Mouse (Mus musculus) neural tube, embryonic 14.5 days (tissue): ENCODE measurements around the gene Gucy1a1. TPM values are rescaled to one million over a fixed set of nuclear protein-coding genes. Genes with fewer than 3 reads are reported as not detected.
"Not testable (repeated sequence)": the region's sequence is repeated elsewhere in the genome, so short reads cannot be mapped to it uniquely, and the experiment has no call there.

Experiments
- ATAC-seq: fragments of 200-750 bp; cut with Nextera tagmentation; 2 replicates; pipeline ENCODE4 v1.8.0; 2017; ENCODE audit warnings: low read depth, mild to moderate bottlenecking, moderate TSS enrichment, moderate library complexity
- H3K27ac ChIP-seq: fragments of 300-500 bp; sonication (generic); 2 replicates; pipeline ENCODE4 v1.5.1; 2014; ENCODE audit warnings: low read depth, mild to moderate bottlenecking, control low read depth, low read length, moderate library complexity, mixed read lengths
- H3K27me3 ChIP-seq: fragments of 300-500 bp; sonication (generic); 2 replicates; pipeline ENCODE4 v1.6.1; 2014; ENCODE audit warnings: low read length; ENCODE audit not compliant: control insufficient read depth, insufficient read depth
- H3K36me3 ChIP-seq: fragments of 300-500 bp; sonication (generic); 2 replicates; pipeline ENCODE4 v1.6.1; 2014; ENCODE audit warnings: low read length, mixed read lengths; ENCODE audit not compliant: control insufficient read depth, insufficient read depth
- H3K4me1 ChIP-seq: fragments of 300-500 bp; sonication (generic); 2 replicates; pipeline ENCODE4 v1.6.1; 2014; ENCODE audit warnings: low read length; ENCODE audit not compliant: control insufficient read depth, insufficient read depth
- H3K4me2 ChIP-seq: fragments of 300-500 bp; sonication (generic); 2 replicates; pipeline ENCODE4 v1.6.1; 2014; ENCODE audit warnings: mild to moderate bottlenecking, low read depth, low read length, control low read depth
- H3K4me3 ChIP-seq: fragments of 300-500 bp; sonication (generic); 2 replicates; pipeline ENCODE4 v1.5.1; 2014; ENCODE audit warnings: low read depth, low read length, control low read depth, mixed read lengths
- H3K9ac ChIP-seq: fragments of 300-500 bp; sonication (generic); replicated peaks from 2 replicates; pipeline ENCODE4 v1.6.1; 2014; ENCODE audit warnings: low read depth, mild to moderate bottlenecking, control low read depth, low read length, mixed read lengths
- H3K9me3 ChIP-seq: fragments of 300-500 bp; sonication (generic); 2 replicates; pipeline ENCODE4 v1.6.1; 2016; ENCODE audit warnings: low read length; ENCODE audit not compliant: control insufficient read depth
- WGBS: fragments of 180-500 bp; shearing (Covaris S2); extraction: QIAGEN DNeasy Blood & Tissue Kit; methylation state at CpG from one replicate; pipeline ENCODE4 v1.1.7; 2014; 5-methylcytosine and 5-hydroxymethylcytosine counted together
- polyA plus RNA-seq: library from polyadenylated mRNA; unstranded; fragments of >200 nt; fragmentation: Nextera tagmentation; extraction: Ambion mirVana; gene quantifications from 2 replicates; pipeline ENCODE4 v1.2.1, GENCODE M21; 2014

Gucy1a1 gene
- polyA plus RNA-seq: 14.3 and 17.5 TPM in 2 replicates

DNA sequence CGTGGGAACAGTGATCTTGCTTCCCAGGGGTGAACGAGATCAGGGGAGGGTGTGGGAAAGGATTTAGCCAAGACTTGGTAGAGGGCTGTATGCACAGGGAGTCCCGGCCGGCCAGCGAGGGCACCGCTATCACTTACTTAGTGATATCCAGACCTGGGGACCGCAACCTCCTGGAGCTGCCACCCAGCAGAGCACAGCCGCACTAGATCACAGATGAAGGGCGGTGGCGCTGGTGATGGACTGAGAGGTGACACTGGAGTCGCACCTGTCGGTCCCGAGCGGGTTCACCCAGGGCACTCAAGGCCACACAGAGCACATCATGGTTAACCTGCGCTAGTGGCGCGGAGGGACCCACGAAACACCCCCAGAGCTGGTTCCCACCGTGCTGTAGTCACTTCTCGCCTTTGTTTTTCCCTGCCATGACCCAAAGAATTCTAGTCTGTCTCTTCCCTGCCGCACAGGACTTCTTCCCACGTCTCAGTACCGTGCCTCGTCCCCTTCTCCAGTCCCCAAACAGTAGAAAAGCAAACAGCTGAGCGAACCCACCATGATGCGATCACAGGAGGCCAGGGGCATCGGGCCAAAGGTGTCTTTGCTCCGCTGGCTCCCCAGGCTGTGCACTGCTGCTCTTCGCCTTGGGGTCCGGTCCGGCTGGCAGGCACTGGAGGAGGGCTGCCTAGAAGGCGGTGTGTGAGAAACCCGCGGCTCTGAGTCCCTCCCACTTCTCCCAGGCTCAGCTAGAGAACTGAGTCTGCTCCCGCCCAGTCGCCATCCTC lies at the start of gene Gucy1a1:
Gene Gucy1a1 (minus strand): TSS at position 664 of the 776 bp plus-strand sequence.
- Histone ChIP-seq H3K4me2 (peak within 1 kb of the TSS; percentile 93), H3K4me3 (peak within 1 kb of the TSS; percentile 40), H3K27ac (0 out of 2 replicates have a peak within 1 kb of the TSS, but pooled peaks have one; percentile 28), H3K36me3 (no peaks in the 10 kb centered on the region), H3K9ac (peak within 1 kb of the TSS; percentile 53), H3K9me3 (no peaks in the 10 kb centered on the region), H3K27me3 (0 out of 2 replicates have a peak, but pooled peaks cover 3% of the 10 kb centered on the region), H3K4me1 (peaks cover 10% of the 10 kb centered on the region; the same call in 1 of the 2 replicates)
- WGBS: 1% methylated on average over 36 of the region's 36 CpGs
- peak; percentile 90 for ATAC-seq

DNA sequence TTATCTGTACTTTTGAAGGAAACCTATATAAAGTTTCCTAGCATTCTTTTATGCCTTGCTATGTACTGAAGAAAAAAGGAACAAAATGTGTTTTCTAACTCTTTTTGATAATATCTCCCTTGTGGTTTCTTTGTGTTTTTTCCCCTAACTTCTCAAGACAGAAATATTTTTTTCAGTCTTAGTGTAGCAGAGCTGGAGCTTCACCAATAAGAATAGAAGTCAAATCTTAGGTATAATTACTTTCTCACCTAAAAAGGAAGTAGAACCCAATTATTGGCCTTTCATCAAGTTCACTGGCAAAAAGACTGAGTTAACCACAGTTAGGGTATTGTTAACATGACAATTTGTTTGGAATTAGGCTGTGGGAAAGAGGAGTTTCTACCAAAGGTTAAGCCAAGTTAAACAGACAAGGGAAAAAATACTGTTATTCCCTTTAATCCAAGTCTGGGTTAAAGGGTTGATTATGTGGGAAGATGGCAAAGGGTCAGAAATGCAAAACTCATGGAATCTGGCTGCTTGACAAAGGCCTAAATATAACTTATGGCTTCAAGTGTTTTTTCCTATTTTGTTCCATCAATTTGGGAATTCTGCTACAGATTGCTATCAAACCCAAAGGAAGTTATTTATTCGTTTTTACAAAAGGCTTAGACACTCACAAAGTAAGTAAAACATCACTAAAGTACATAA lies 46.1 kb upstream of the Gucy1a1 start:
- no peak overlapping the region for H3K4me2 ChIP-seq
- H3K27me3 ChIP-seq: no peaks in the 10 kb centered on the region
- no peak for ATAC-seq
- no peak overlapping the region for H3K4me3 ChIP-seq
- H3K27ac ChIP-seq: no peak overlapping the region
- WGBS: 72% methylated on average over 1 of the region's 1 CpGs
- no peak overlapping the region for H3K9ac ChIP-seq
- H3K9me3 ChIP-seq: no peaks in the 10 kb centered on the region
- H3K36me3 ChIP-seq: no peaks in the 10 kb centered on the region
- H3K4me1 ChIP-seq: no peaks in the 10 kb centered on the region

DNA sequence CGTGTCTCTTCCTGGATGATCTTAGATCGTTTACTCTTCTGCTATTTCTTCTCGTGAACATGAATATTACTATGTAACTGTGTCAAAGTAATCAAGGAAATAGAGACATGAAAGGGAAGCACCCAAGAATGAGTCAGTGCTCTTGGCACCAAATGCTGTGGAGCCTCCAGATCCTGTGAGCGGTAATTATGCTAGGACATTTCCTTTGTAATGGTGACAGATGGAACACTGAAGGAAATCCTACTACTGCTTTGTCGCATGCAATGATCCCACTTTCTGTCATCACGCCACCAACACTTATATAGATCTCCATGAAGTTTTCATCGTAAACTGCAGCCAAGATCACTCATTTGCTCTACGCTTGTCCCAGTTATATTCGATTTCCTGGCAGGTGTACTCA lies 40.0 kb upstream of the Gucy1a1 start:
- WGBS: 93% methylated on average over 9 of the region's 9 CpGs

DNA sequence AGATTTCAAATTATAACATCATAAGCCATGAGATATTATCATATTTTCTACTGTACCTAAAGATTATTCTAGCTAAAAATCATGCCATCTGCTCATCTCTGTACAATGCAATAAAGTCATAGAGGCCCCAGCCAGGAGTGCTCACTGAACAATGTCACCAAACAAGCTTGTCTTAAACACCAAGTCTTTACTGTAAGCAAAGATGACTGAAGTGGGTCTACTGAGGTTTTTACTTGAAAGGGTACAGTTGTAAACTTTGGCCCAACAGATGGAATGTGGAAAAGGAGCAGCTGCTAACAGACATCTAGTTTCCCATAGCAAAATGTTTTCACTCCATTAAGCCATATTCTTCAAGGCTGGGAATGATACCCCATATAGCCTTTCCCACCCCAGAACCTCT lies 35.9 kb upstream of the Gucy1a1 start:
- no peak overlapping the region for H3K9ac ChIP-seq
- no peaks in the 10 kb centered on the region for H3K9me3 ChIP-seq
- H3K4me1 ChIP-seq: no peaks in the 10 kb centered on the region
- no peak overlapping the region for H3K4me3 ChIP-seq
- no peak overlapping the region for H3K27ac ChIP-seq
- no peak for ATAC-seq
- H3K27me3 ChIP-seq: no peaks in the 10 kb centered on the region
- H3K36me3 ChIP-seq: no peaks in the 10 kb centered on the region
- no peak overlapping the region for H3K4me2 ChIP-seq

More for the DNA sequence above, 40.0 kb upstream of the Gucy1a1 start:
- Histone ChIP-seq H3K9ac (no peak overlapping the region), H3K9me3 (no peaks in the 10 kb centered on the region), H3K27me3 (no peaks in the 10 kb centered on the region), H3K4me3 (no peak overlapping the region), H3K4me1 (no peaks in the 10 kb centered on the region), H3K27ac (no peak overlapping the region), H3K4me2 (no peak overlapping the region), H3K36me3 (no peaks in the 10 kb centered on the region)
- no peak for ATAC-seq

DNA sequence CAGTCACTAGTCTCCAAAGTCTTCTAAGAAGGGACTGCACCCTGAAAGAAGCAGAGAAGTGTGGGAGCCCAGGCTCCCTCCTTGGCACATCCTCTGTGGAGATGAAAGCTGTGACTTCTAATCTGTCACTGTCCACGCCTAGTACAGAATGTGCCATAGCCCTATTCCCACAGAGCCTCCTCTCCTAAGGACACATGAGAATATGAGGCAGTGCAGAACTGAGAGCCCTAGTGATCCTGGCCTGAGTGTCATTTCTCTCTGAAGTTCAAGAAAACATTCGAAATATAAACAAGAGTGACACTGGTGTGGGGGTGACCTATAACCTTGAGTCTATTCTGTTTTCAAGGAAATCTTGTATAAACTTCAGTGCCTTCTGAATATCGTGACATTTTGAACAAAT lies 34.7 kb upstream of the Gucy1a1 start:
- no peaks in the 10 kb centered on the region for H3K4me1 ChIP-seq
- H3K9me3 ChIP-seq: no peaks in the 10 kb centered on the region
- H3K27me3 ChIP-seq: no peaks in the 10 kb centered on the region
- no peak overlapping the region for H3K9ac ChIP-seq
- 76% methylated on average over 3 of the region's 3 CpGs for WGBS
- H3K4me2 ChIP-seq: no peak overlapping the region
- H3K36me3 ChIP-seq: no peaks in the 10 kb centered on the region
- ATAC-seq: no peak
- no peak overlapping the region for H3K27ac ChIP-seq
- H3K4me3 ChIP-seq: no peak overlapping the region

DNA sequence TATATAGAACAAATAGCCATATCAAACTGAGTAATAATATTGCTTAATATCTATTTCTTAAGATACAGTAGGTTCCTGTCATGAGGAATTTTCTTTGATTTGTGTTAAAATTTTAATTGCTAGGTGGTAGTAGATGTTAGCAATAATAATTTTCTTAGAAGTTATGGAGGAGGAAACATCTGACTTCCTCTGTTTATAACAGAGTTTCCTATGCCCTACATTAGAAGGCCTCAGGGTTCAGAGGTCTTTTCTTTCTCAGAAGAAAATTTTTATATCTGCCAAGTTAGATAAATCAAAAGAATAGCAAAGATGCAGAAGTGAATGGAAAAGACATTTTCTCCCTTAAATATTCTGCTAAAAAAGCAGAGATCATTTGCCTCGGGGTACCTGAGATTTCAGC lies 29.9 kb upstream of the Gucy1a1 start:
- no peak overlapping the region for H3K4me2 ChIP-seq
- WGBS: 85% methylated on average over 1 of the region's 1 CpGs
- no peaks in the 10 kb centered on the region for H3K9me3 ChIP-seq
- no peak overlapping the region for H3K4me3 ChIP-seq
- H3K36me3 ChIP-seq: no peaks in the 10 kb centered on the region
- H3K27ac ChIP-seq: no peak overlapping the region
- H3K27me3 ChIP-seq: no peaks in the 10 kb centered on the region
- H3K4me1 ChIP-seq: no peaks in the 10 kb centered on the region
- H3K9ac ChIP-seq: no peak overlapping the region
- ATAC-seq: no peak

DNA sequence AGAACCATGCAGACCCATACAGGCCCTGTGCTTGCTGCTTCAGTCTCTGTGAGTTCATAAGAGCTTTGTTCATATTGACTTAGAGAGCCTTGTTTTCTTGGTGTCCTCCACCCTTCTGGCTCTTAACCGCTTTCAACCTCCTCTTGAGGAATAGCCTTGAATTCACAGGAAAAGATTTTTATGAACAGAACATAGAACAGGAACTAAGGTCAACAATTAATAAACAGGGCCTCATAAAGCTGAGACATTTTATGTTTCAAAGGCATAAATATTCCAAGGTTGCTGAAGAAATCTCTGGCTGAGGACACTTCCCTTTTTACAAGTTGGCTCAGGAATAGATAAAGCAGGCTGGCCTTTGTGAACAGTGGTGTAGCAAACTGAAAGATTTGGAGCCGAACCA lies 21.5 kb upstream of the Gucy1a1 start:
- no peak for ATAC-seq
- H3K4me1 ChIP-seq: no peaks in the 10 kb centered on the region

DNA sequence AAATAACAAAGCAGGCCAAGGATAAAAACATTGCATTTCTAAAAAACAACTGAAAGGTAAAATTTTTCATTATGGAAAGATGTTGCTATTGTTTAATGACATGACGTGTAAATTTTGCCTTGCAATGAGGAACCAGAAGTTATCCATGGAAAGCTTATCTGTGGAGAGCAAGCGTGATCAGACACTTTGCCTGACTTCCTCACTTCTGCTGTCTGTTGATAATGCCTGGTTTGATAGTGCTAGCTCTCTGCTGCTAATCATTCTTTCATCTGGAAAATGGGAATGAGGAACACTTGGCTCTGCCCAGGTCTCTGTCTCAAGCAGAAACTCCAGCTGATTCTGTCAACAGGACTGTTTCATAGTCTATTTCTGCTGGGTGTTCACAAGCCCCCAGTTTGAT lies 20.3 kb upstream of the Gucy1a1 start:
- Histone ChIP-seq H3K27me3 (no peaks in the 10 kb centered on the region), H3K27ac (no peak overlapping the region), H3K9ac (no peak overlapping the region), H3K4me1 (no peaks in the 10 kb centered on the region), H3K4me3 (no peak overlapping the region), H3K36me3 (no peaks in the 10 kb centered on the region), H3K9me3 (no peaks in the 10 kb centered on the region), H3K4me2 (no peak overlapping the region)
- ATAC-seq: no peak
- WGBS: 93% methylated on average over 2 of the region's 2 CpGs

More for the DNA sequence above, 21.5 kb upstream of the Gucy1a1 start:
- H3K4me3 ChIP-seq: no peak overlapping the region
- no peak overlapping the region for H3K4me2 ChIP-seq
- H3K27ac ChIP-seq: no peak overlapping the region
- H3K9ac ChIP-seq: no peak overlapping the region
- 91% methylated on average over 2 of the region's 2 CpGs for WGBS
- H3K27me3 ChIP-seq: no peaks in the 10 kb centered on the region
- H3K36me3 ChIP-seq: no peaks in the 10 kb centered on the region
- no peaks in the 10 kb centered on the region for H3K9me3 ChIP-seq

DNA sequence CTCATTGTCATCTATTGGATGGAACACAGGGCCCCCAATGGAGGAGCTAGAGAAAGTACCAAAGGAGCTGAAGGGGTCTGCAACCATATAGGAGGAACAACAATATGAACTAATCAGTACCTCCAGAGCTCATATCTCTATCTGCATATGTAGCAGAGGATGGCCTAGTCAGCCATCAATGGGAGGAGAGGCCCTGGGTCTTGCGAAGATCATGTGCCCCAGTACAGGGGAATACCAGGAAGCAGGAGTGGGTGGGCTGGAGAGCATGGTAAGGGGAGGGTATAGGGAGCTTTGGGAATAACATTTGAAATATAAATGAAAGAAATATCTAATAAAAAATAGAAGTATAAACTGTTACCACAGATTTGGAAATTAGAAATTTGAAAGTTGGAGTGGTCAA lies 17.4 kb upstream of the Gucy1a1 start:
- not testable (repeated sequence) for H3K27ac ChIP-seq, ATAC-seq, H3K36me3 ChIP-seq, H3K9ac ChIP-seq, H3K4me2 ChIP-seq, H3K4me3 ChIP-seq, H3K27me3 ChIP-seq, H3K9me3 ChIP-seq, H3K4me1 ChIP-seq
- WGBS: 100% methylated on average over 1 of the region's 1 CpGs
